Mouse (Mus musculus): ENCODE measurements around the gene Ahnak. TPM values are rescaled to one million over a fixed set of nuclear protein-coding genes. Genes with fewer than 3 reads are reported as not detected.
A peak's percentile ranks its signal among the peaks of the same experiment; 100 is the strongest.
"Not testable (repeated sequence)": the region's sequence is repeated elsewhere in the genome, so short reads cannot be mapped to it uniquely, and the experiment has no call there.

Gene Ahnak
- total RNA-seq, 1 experiment from 2014 or later = 193 TPM

DNA sequence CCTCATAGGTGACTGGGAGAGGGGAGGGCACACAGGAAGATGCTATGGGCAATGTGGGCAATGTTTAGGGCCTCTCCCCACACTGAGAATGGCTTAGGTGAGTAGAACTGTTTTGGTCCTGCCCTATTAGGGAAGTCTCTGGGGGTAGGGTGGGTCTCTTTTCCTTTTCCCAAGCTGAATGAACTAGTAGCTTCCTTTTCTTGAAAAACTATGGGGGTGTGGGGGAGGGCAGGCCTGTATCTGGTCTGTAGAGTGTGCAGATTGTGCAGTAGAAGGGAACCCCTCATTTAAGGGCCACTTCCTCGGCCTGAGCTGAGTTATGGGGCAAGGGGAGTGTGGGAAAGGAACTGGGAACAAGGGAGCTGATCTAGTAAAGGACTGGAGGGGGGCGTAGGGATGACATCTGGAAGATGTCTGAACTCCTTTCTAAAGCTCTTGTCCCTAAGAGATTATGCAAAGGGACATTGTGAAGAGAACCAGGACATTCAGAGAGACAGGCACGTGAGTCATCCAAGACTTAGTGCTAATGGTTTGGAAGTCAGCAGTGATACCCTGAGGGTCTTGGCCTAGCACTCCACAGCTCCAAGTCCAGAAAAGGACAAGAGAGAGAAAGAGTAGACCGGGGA lies 2.3 kb downstream of the Ahnak start:
- ATAC-seq (ENCODE audit: extremely low read depth, insufficient number of reproducible peaks, low FRiP score, poor library complexity, severe bottlenecking) = no peak

DNA sequence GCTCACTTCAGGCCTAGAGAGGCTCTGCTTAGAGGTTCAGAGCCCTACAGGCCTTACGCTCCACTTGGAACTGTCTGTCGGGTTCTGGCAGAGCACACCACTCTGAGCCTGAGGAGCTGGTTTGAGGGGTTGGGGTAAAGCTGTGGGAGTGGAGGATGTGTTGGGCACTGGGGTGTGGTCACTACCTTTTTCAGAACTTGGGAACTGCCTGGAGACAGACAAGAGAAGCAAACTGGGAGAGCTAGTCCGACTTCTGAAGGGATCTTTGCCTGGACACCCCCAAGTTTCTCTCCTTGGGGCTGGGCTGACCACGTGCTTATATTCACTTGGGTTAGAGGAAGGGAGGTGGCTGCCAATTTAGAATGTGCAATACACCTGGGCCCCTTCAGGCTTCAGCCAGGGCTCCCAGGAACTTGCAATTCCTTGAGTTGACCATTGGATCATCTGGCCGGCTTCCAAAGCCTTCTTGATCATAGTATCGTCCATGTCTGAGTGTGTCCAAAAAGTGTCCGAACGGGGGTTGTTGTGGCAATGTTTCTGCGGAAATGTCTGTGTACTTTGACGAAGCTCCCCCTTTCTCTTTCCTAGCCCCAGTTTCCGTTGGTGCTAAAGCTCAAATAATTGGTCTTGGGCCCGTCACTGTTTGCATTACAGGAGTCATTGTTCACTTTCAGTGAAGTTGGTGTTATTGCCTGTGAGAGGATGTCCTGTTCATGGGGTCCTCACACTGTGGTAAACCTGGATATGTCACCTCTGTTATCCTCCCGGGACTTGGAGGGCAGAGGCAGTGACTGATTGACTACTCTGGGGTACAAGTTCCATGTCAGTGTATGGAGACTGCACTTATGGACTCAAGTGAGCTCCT lies 3.0 kb downstream of the Ahnak start:
- no peak for ATAC-seq (ENCODE audit: extremely low read depth, insufficient number of reproducible peaks, low FRiP score, poor library complexity, severe bottlenecking)

DNA sequence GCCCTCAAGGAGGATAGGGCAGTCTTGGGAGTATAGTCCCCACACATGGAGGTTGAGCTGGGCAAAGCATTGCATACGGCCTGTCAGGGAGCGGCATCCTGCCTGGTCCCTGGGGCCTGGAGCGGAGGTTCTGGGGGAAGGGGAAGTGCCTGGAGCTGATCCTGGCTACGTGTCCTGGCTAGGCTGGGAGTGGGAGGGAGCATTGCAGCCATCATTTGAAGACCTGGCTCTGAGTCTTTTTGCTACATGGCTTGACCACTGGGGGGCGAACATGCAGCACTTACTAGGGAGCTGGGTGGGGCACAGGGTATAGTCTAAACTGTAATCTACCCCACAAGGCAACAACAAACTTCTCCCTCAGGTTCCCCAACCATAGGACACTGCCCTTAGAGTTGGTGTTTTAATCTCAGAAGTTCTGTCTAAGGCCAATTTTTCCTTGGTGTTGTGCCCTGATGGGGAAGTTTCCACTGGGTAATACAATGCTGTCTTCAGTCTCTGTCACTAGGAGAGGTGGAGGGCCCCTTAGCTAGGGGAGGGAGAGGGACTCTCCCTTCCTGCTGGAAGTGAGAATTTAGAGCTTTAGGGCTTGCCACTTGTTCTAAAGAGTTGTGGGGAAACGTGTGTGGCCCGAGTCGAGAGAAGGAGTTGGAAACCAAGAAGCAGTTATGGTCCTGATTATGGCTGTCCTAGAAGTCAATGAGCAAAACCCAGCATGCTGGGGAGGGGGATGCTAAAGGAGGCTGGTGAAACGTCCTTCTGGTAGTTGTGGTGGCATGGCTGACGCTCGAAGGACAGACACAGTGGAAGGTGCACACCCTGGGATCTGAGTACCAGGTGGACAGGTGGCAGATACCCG lies 3.9 kb downstream of the Ahnak start:
- peak; percentile 62 for ATAC-seq (ENCODE audit: extremely low read depth, insufficient number of reproducible peaks, low FRiP score, poor library complexity, severe bottlenecking)

DNA sequence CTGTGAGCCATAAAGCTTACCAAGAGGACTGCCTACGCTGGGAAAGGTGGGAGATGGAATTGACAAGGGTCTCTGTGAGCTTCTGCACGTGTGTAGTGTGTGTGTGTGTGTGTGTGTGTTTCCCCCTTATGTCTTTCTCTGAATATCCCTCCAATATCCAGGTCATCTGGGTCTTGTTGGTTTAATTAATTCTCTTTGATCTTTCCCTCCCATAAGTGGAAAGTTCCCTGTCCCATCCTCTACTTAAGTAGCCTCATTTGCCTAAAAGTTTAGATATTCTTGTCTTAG lies 4.5 kb downstream of the Ahnak start:
- ATAC-seq (ENCODE audit: extremely low read depth, insufficient number of reproducible peaks, low FRiP score, poor library complexity, severe bottlenecking) = no peak

DNA sequence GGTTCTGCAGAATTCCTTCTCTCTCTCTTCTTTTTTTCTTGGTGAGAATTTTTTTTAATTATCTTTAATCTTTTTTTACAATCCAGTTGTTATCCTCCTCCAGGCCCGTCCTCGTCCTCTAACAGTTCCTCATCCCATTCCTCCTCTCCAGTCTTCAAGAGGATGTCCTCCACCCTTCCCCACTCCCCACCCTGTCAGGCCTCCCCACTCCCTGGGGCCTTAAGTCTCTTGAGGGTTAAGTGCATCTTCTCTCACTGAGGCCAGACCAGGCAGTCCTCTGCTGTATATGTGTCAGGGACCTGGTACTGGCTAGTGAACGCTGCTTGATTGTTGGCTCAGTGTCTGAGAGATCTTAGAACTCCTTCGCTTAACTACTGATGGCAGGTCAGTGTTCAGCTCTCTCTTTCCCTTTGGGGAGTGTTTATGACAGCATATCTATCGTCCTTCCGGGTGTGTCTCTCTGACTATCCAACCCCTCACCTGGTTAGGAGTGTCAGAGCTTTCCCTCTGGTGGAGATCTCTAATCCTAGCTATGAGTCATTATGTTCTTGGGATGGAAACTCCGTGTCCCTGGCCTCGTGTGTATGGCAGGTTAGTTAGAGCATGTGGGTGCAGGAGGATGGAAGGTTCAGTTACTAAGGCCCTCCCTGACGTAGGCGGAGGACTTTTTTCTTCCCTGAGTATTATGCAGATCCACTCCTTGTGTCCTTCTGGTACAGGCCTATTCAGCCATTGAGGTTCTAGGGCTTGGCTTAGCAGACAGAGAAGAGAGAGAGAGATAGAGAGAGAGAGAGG lies 5.9 kb downstream of the Ahnak start:
- ATAC-seq (ENCODE audit: extremely low read depth, insufficient number of reproducible peaks, low FRiP score, poor library complexity, severe bottlenecking) = no peak

DNA sequence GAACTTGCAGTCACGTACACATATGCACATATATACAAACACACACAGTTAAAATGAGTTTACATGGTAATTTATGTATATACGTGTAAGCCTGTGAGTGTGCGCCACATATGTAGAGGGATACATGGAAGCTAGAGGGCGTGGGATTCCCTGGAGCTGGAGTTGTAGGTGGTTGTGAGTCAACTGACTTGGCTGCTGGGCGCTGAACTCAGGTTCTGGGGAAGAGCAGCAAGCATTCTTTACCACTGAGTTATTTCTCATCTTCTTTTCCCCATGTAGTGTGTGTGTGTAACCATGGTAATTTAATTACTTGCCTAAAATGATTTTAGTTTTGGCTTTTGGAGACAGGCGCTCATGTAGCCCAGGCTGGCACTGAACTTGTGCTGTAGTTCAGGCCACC lies 7.5 kb downstream of the Ahnak start:
- no peak for ATAC-seq (ENCODE audit: extremely low read depth, insufficient number of reproducible peaks, low FRiP score, poor library complexity, severe bottlenecking)

DNA sequence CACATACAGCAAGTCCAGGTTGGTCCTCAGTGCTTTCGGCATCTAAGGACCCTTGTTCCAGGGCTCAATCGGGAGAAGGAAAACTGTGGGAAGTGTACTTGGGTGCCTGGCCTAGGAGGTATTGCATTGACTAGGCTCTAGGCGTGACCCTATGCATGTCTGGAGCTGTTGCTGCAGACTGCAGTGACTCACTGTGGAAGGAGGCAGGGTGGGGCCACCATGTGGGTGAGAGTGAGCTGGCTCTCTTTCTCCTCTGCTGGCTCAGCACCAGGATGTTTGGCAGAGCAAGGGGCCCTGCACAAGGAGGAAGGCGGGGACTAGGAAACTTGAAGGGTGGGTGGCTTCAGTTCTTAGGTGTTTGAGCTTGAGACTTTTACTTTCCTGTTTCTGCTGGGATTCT lies 8.5 kb downstream of the Ahnak start:
- peak; percentile 70 for ATAC-seq (ENCODE audit: extremely low read depth, insufficient number of reproducible peaks, low FRiP score, poor library complexity, severe bottlenecking)

DNA sequence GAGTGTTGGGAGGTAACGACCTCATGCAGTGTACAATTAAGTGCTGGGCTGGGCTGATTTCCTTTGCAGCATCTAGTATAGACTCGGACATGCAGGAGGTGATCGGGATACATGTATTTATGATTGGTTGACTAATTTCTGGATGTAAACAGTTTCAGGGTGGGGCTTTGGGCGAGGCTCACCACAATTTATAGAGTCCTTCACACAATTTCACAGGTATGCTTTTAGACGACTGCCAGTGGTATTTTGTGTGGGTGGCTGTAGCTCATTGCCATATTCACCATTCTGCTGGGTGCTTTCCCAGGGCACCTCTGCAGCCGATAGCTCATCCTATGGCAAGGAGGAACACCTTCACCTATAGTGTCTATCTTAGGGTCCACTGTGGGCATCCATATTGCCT lies 9.5 kb downstream of the Ahnak start:
- ATAC-seq (ENCODE audit: extremely low read depth, insufficient number of reproducible peaks, low FRiP score, poor library complexity, severe bottlenecking) = no peak

DNA sequence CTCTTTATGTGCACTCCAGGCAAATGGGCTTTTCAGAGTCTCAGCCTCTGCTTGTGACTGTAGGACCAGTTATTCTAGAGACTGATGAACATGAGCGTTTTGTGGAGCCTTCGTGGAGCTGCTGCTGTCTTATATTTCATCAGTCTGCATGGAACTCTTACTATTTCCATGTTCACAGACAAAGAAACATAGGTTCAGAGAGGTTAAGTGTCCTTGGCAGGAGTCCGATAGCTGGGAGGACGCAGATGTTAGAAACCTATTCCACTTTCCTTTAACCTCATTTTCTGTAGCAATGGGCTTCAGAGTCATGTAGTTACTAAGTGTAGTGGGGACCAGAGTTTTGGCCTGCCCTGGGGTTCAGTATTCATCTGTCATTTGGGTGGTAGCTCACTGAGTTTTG lies 10.1 kb downstream of the Ahnak start:
- no peak for ATAC-seq (ENCODE audit: extremely low read depth, insufficient number of reproducible peaks, low FRiP score, poor library complexity, severe bottlenecking)

DNA sequence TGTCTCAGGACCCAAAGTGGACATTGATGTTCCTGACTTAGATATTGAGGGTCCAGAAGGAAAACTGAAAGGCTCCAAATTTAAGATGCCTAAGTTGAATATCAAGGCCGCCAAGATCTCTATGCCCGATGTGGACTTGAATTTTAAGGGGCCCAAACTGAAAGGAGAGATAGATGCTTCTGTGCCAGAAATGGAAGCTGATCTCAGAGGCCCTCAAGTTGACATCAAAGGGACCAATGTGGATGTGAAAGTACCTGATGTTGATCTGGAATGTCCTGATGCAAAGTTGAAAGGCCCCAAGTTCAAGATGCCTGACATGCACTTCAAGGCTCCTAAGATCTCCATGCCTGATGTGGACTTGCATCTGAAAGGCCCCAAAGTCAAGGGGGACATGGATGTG lies 17.8 kb downstream of the Ahnak start:
- ATAC-seq (ENCODE audit: extremely low read depth, insufficient number of reproducible peaks, low FRiP score, poor library complexity, severe bottlenecking) = not testable (repeated sequence)

DNA sequence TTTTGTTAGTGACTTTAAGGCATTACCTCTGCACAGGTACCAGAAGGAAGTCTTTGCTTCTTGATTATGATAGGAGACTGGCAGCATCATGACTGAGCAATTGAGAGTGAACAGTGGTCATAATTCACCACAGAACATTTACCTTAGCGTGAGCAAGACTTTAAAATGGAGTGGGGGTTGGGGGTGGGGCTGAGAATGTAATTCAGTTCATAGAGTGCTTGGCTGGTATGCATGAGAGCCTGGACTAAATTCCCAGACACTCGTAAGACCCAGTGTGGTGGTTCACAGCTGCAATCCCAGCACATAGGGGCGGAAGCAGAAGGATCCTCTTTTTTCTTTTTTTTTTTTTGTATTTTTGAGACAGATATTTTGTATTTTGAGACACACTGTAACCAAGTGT lies 30.2 kb downstream of the Ahnak start:
- no peak for ATAC-seq (ENCODE audit: extremely low read depth, insufficient number of reproducible peaks, low FRiP score, poor library complexity, severe bottlenecking)

DNA sequence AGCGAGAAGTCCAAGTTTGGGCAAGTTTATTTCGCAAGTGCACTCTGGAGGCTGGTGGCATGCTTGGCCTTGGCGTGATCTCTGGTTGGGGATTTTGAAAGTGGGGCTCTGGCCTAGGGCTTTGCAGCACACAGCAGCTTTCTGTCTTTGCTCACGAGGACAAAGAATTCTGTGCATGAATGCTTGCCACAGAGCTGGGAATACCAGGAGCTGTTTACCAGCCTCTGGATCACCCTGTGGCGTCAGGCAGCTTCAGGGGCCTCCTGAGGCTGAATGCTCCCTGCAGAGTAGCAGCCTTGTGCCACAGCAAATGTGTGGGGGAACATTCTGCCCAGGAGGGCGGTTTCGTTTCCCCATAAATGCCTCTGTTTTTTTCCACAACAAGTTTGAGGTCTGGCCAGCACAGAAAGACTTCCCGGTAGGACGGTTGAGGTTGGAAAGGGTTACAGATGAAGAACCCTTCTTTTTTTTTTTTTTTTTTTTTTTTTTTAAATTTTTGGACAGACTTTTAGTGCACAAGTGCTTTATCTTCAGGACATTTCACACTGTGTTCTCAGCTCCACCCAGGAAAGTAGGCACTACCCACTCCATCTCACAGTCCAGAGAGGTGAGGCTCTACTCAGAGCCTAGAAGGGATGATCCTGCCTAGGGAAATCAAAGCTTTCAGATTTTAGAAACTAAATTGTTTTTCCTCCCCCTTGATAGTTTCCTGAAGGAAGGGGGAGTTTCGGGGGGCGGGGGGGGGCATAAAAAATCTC lies 34.1 kb downstream of the Ahnak start:
- peak; percentile 39; the same call in 1 of the 2 replicates for ATAC-seq (ENCODE audit: extremely low read depth, insufficient number of reproducible peaks, low FRiP score, poor library complexity, severe bottlenecking)

DNA sequence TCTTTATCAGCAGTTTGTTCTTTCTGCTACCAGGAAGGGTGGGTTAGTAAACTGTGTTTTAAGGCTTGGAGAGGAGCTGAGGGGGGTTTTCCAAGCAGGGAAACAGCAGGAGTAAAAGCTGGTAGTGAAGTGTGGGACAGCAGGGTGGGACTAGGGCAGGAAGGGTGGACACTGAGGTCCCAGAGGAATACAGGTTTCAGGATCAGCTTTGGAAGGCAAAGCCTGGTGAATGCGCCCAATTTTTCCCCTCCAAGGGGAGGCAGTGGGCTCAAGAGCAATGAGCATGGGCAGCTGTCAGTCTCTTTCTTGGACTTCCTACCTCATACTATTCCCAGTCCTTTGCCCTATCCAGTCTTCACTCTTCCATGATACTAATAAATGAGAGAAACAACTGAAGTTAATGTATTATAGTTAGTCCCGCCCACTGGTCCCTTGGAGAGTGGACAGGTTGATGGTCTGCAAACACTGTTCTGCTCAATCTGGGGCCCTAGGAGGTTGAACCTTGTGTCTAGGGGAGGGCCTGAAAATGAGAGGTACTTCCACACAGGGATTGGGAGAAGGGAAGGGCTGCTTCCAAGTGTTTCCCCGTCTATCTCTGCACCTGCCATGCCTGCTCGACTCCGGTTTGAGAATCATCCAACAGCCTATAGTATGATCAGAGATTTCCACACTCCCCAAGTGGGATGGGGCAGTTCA lies 36.6 kb downstream of the Ahnak start:
- no peak for ATAC-seq (ENCODE audit: extremely low read depth, insufficient number of reproducible peaks, low FRiP score, poor library complexity, severe bottlenecking)

DNA sequence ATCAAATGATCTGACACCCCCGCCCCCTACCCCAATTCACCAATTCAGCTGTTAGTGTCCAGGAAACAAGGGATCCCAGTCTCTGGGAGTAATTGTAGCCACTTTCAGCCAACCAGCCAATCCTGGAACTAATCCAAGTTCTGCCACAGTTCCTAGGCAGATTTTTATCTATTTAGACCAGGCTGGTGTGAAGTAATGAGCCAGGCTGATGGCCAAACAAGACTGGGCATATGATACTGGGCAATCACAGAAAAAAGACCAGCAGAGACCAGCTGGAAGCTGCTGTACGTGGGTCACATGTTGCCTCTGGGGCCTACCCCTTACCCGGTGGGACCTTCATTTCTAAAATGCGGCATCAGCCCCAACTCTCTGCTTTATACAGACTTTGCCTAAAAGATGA lies 37.5 kb downstream of the Ahnak start:
- no peak for ATAC-seq (ENCODE audit: extremely low read depth, insufficient number of reproducible peaks, low FRiP score, poor library complexity, severe bottlenecking)

DNA sequence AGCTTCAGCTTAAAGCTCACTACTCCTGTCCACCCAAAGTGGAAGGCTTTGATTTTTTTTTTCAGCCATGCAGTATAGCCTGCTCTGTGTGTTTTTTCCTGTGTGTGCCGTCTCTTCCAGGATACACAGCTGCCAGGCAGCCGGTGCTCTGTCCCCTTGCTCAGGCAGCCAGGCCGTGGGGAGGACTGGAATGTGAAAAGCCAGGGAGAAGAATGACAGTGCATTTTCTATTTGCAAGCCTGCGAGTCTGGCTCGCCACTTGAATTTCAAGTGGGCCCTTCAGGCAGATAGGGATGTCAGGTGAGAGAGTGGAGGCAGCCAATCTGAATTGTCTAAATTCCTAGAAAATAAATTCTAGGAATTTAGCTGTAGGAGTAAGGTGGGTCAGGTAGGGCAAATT lies 38.7 kb downstream of the Ahnak start:
- no peak for ATAC-seq (ENCODE audit: extremely low read depth, insufficient number of reproducible peaks, low FRiP score, poor library complexity, severe bottlenecking)

DNA sequence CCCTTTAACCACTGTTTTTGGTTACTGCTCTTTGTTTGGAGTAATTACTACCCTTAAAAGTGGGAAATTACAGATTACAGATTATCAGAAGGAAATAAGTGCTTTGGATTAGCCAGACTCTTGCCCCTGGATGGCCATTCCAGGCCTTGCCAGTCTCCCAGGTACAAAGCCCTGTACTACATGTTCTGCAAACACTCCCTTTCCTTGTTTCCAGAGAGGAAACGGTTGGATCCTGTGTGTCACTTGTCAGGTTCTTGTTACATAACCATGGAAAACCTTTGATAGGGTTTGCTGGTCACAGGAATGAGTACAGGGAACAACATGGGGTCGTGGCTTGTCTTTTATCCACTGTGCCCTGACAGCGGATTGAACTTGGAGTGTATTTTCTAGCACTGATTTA lies 39.3 kb downstream of the Ahnak start:
- no peak for ATAC-seq (ENCODE audit: extremely low read depth, insufficient number of reproducible peaks, low FRiP score, poor library complexity, severe bottlenecking)

DNA sequence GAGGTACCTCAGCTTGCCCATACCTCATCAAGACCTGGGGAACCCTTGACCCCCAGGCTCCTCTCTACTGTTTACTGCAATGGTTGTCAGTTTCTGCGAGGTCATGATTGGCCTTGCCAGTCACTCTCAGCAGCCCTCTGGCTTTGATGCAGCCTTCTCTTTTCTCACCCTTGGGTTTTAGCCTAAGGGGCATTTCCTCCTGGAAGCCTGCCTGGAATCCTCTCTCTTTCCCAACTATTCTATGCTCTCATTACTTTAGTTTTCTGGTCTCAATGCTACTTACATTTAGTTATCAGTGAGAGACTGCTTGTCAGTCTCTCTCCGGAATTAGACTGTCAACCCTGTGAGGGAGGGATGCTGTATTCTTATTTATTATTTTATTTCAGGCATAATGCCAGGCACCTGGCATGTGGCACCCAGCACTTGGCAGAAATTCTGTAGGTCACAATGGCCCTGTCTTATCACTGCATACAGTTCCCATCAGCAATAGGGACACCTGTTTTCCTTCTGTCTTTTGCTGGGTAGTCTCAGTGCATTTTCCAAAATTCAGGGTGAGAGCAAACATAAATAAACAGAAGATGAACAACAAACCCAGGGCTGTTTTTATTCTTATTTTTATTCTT lies 40.7 kb downstream of the Ahnak start:
- ATAC-seq (ENCODE audit: extremely low read depth, insufficient number of reproducible peaks, low FRiP score, poor library complexity, severe bottlenecking) = no peak

All from neutrophil, adult 5-6 weeks (primary cell).